Mouse (Mus musculus) heart, embryonic 10.5 days (tissue): ENCODE results near the gene Ddx43. TPM values are rescaled to one million over a fixed set of nuclear protein-coding genes. Genes with fewer than 3 reads are reported as not detected.

Experiments
- polyA plus RNA-seq: library from polyadenylated mRNA; unstranded; fragments of >200 nt; fragmentation: Nextera tagmentation; extraction: Ambion mirVana; gene quantifications from 2 replicates; pipeline ENCODE4 v1.2.1, GENCODE M21; 2016

Ddx43 gene
- polyA plus RNA-seq, 1 experiment from 2014 or later, result 0.24 TPM

Other genes with a start within 250 kb of the Ddx43 start
- gene Gsta4, start 213.0 kb upstream of the Ddx43 start, polyA plus RNA-seq, result 81.1 and 88.3 TPM in 2 replicates
- gene Gsta1, start 165.1 kb upstream of the Ddx43 start, polyA plus RNA-seq, result not detected in 2 replicates
- not detected in 2 replicates for gene Gm3776, start 138.6 kb upstream of the Ddx43 start, polyA plus RNA-seq
- not detected in 2 replicates for gene Gm10639, start 105.9 kb upstream of the Ddx43 start, polyA plus RNA-seq
- gene Omt2a, start 81.0 kb upstream of the Ddx43 start, polyA plus RNA-seq, result not detected in 2 replicates
- not detected in 2 replicates for gene Omt2b, start 68.2 kb upstream of the Ddx43 start, polyA plus RNA-seq
- not detected in 2 replicates for gene Gsta2, start 40.0 kb upstream of the Ddx43 start, polyA plus RNA-seq
- gene Dppa5a, start 27.6 kb upstream of the Ddx43 start, polyA plus RNA-seq, result not detected in 2 replicates
- 0.97 and 1.2 TPM in 2 replicates for gene Ooep, start 17.1 kb upstream of the Ddx43 start, polyA plus RNA-seq
- gene Cgas, start 47.5 kb downstream of the Ddx43 start, polyA plus RNA-seq, result 0.36 and 0.72 TPM in 2 replicates
- 28.1 and 30.3 TPM in 2 replicates for gene Mto1, start 52.4 kb downstream of the Ddx43 start, polyA plus RNA-seq
- gene Gm17324, start 53.0 kb downstream of the Ddx43 start, polyA plus RNA-seq, result 0.89 and 1.1 TPM in 2 replicates
- gene Eef1a1, start 93.4 kb downstream of the Ddx43 start, polyA plus RNA-seq, result 2,877 and 3,185 TPM in 2 replicates
- 6.0 and 7.0 TPM in 2 replicates for gene Slc17a5, start 192.3 kb downstream of the Ddx43 start, polyA plus RNA-seq
- gene Cd109, start 219.8 kb downstream of the Ddx43 start, polyA plus RNA-seq, result 1.1 and 1.3 TPM in 2 replicates